Mouse (Mus musculus): ENCODE data around the gene Bpifb4. TPM values are rescaled to one million over a fixed set of nuclear protein-coding genes. Genes with fewer than 3 reads are reported as not detected.

Bpifb4 gene
- polyA plus RNA-seq, 1 experiment from 2014 or later: not detected

DNA sequence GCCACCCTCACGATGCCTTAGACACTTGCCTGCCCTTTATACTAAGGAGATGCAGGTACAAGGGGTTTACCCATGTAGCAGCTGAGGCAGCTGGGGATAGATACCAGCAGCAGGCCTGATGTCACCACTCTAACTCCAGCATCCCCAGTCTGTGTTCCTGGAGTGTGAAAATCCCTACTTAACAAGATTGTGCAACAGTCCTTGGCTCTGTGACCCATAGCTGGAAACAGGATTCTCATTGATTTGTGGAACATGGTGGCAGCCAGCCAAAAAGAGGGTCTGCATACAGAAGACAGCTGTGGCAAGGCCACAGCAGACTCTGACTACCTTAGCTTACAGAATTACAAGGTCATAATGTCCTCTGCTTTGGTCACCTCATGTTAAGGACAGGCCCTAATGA is 67.1 kb downstream of the Bpifb4 start:
- peaks cover 6% of the 10 kb centered on the region for H3K27me3 ChIP-seq
- no peak for TF ChIP-seq CTCF (IDR thresholded peaks at IDR 0.05)
- DNase-seq (ENCODE audit: low read depth, low spot score) (no peak), ATAC-seq (no peak)
- POLR2A ChIA-PET: no interaction called here
- CTCF ChIA-PET: interaction anchor here (1.0 kb wide), 1 partner anchor 9 kb away, joined by 3 read pairs; no protein-coding TSS in a partner anchor
- in situ Hi-C loops (cut with MboI; ENCODE audit: low pct_unique_long_range_greater_than_20kb): no loop called here

DNA sequence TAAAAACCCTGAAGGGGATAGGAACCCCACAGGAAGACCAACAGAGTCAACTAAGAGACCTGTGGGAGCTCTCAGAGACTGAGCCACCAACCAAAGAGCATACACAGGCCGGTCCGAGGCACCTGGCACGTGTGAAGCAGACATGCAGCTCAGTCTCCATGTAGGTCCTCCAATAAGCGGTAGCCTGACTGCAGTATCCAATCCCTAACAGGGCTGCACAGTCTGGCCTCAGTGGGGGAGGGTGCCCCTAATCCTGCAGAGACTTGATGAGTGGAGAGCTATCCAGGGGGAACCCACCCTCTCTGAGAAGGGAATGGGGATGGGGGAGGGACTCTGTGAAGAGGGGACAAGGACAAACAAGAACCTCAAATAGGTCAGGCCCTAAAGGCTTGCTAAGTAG is 67.7 kb downstream of the Bpifb4 start:
- no peak for TF ChIP-seq CTCF (IDR thresholded peaks at IDR 0.05)
- in situ Hi-C loops (cut with MboI; ENCODE audit: low pct_unique_long_range_greater_than_20kb): no loop called here
- ChIA-PET CTCF (interaction anchor here (1.0 kb wide), 1 partner anchor 10 kb away, joined by 3 read pairs; no protein-coding TSS in a partner anchor), POLR2A (no interaction called here)
- H3K27me3 ChIP-seq: peaks cover 6% of the 10 kb centered on the region
- ATAC-seq: no peak
- DNase-seq (ENCODE audit: low read depth, low spot score): no peak

DNA sequence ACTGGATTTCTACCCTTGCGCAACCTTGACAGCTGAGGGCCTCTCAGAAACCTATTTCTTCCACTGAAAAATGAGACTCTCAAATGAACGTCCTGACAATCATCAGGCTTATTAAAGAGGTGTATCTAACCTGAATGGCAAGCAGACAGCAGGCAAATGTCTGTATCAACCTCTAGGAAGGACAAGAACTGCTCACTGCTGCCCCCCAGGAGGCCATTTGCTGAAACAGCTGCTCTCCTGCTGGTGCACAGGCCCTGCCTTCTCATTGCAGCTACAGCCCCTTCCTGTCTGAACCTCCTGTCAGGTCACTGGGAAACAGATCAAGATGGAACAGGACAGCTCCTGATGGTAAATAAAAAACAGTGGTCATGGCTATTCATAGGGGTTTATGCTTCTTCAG is 68.3 kb downstream of the Bpifb4 start:
- ATAC-seq (no peak), DNase-seq (ENCODE audit: low read depth, low spot score) (no peak)
- TF ChIP-seq CTCF (IDR thresholded peaks at IDR 0.05): no peak
- ChIA-PET POLR2A (no interaction called here), CTCF (interaction anchor here (1.3 kb wide), 1 partner anchor 12 kb away, joined by 3 read pairs; no protein-coding TSS in a partner anchor)
- in situ Hi-C loops (cut with MboI; ENCODE audit: low pct_unique_long_range_greater_than_20kb): no loop called here
- peaks cover 6% of the 10 kb centered on the region for H3K27me3 ChIP-seq

DNA sequence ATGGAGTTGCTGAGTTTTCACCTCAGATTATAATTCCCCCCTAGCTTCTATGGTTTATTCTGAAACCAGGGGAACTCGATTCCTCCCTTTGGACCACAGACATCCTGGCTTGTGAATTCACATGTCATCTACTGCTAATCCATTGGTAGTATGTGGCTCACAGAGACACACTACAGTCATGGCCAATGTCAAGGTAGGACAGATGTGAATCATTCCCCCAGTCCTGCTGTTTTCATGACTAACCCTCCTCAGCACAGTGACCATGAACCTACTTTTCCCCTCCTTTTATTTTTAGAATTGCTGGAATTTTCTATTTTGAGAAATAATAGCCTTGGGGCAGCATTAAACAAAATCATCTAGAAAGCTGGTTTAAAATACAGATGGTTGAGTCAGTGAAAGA is 69.4 kb downstream of the Bpifb4 start:
- CTCF ChIA-PET: interaction anchor here (0.7 to 1.3 kb wide), 2 partner anchors 10 to 13 kb away, joined by 3 to 4 read pairs; no protein-coding TSS in a partner anchor
- ATAC-seq: peak; percentile 8

DNA sequence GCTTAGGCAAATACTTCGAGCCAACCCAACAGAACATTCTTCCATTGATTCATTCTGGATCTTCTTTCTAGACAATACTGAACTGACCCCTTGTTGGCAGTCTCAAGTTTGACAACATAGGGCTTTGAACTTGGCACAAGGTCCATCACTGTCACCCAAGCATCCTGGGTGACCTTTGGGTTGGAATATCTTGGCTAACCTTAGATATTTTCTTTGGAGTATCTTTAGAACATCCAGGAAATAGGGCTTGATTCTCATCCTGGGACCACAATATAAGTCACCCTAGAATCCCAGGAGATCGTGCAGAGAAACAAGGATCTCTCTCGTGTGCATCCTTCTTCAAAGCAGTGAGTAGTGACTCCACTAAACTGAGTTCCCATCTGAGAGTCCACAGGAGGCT is 70.0 kb downstream of the Bpifb4 start, which contains the start of gene Bpifa2:
Bpifa2 (plus strand) TSS at position 301 of the 400 bp plus-strand sequence.
- no peak for ATAC-seq
- DNase-seq (ENCODE audit: low read depth, low spot score): no peak
- CTCF ChIA-PET: no interaction called here
- in situ Hi-C loops (cut with MboI; ENCODE audit: low pct_unique_long_range_greater_than_20kb): no loop called here
- no peak for TF ChIP-seq CTCF (IDR thresholded peaks at IDR 0.05)
- POLR2A ChIA-PET: no interaction called here
- H3K27me3 ChIP-seq: peaks cover 3% of the 10 kb centered on the region

More for the DNA sequence above, 69.4 kb downstream of the Bpifb4 start:
- DNase-seq (ENCODE audit: low read depth, low spot score): no peak
- POLR2A ChIA-PET: no interaction called here
- in situ Hi-C loops (cut with MboI; ENCODE audit: low pct_unique_long_range_greater_than_20kb): no loop called here
- peaks cover 2% of the 10 kb centered on the region for H3K27me3 ChIP-seq
- no peak for TF ChIP-seq CTCF (IDR thresholded peaks at IDR 0.05)

Other genes starting within 250 kb of the Bpifb4 start
- 0.05 TPM for gene Dnmt3c, start 241.6 kb upstream of the Bpifb4 start, polyA plus RNA-seq (2021)
- 118 TPM for gene Mapre1, start 196.9 kb upstream of the Bpifb4 start, polyA plus RNA-seq (2021)
- 0.83 TPM for gene Efcab8, start 158.3 kb upstream of the Bpifb4 start, polyA plus RNA-seq (2021)
- not detected for gene Sun5, start 67.1 kb upstream of the Bpifb4 start, polyA plus RNA-seq (2021)
- gene Bpifb2, start 63.2 kb upstream of the Bpifb4 start, polyA plus RNA-seq (2021): not detected
- not detected for gene Bpifb6, start 37.8 kb upstream of the Bpifb4 start, polyA plus RNA-seq (2021)
- gene Bpifb3, start 20.0 kb upstream of the Bpifb4 start, polyA plus RNA-seq (2021): not detected
- not detected for gene Bpifa6, start 36.7 kb downstream of the Bpifb4 start, polyA plus RNA-seq (2021)
- gene Bpifa2, start 70.1 kb downstream of the Bpifb4 start, polyA plus RNA-seq (2021): not detected
- gene Bpifa3, start 192.1 kb downstream of the Bpifb4 start, polyA plus RNA-seq (2021): not detected
- not detected for gene Bpifa1, start 204.7 kb downstream of the Bpifb4 start, polyA plus RNA-seq (2021)
- not detected for gene Bpifa5, start 224.4 kb downstream of the Bpifb4 start, polyA plus RNA-seq (2021)